Mouse (Mus musculus) R1 (cell line): ENCODE measurements at regions not wholly inside any gene's neighbourhood (a gene's known extent, or its start where the extent isn't known, plus 50 kb on each side); places are given as distances from the start of the nearest gene placed in this dataset.

Experiments used
- DNase-seq: peaks from one replicate; pipeline ENCODE4 v3.0.0-alpha.2; 2018; ENCODE audit warnings: low read depth, low spot score

GRCm38 (mm10) chr9:11206267-11206666, 301.7 kb upstream of the Cntn5 start:
- no peak for DNase-seq

GRCm38 (mm10) chr9:11192183-11192582, 287.6 kb upstream of the Cntn5 start:
- DNase-seq: no peak

- DNase-seq: no peak
Observed at GRCm38 (mm10) chr9:11145799-11146198, 241.2 kb upstream of the Cntn5 start.

GRCm38 (mm10) chr9:11126833-11127232, 222.3 kb upstream of the Cntn5 start:
- no peak for DNase-seq

GRCm38 (mm10) chr9:11119153-11119552, 214.6 kb upstream of the Cntn5 start:
- DNase-seq: no peak

GRCm38 (mm10) chr9:11107828-11108227, 203.3 kb upstream of the Cntn5 start:
- peak; percentile 95 for DNase-seq

- DNase-seq: peak; percentile 98
Observed at GRCm38 (mm10) chr9:11107212-11107611, 202.6 kb upstream of the Cntn5 start.

- peak; percentile 98 for DNase-seq
Observed at GRCm38 (mm10) chr9:11106268-11106667, 201.7 kb upstream of the Cntn5 start.

GRCm38 (mm10) chr9:11103448-11103847, 198.9 kb upstream of the Cntn5 start:
- DNase-seq: peak; percentile 41

GRCm38 (mm10) chr9:11092874-11093273, 188.3 kb upstream of the Cntn5 start:
- no peak for DNase-seq

- peak; percentile 8 for DNase-seq
Observed at GRCm38 (mm10) chr9:11067125-11067524, 162.6 kb upstream of the Cntn5 start.

- DNase-seq: no peak
Observed at GRCm38 (mm10) chr9:11062856-11063255, 158.3 kb upstream of the Cntn5 start.
